Mouse (Mus musculus): Measurements from ENCODE around the gene Gtf2ird1.

DNA sequence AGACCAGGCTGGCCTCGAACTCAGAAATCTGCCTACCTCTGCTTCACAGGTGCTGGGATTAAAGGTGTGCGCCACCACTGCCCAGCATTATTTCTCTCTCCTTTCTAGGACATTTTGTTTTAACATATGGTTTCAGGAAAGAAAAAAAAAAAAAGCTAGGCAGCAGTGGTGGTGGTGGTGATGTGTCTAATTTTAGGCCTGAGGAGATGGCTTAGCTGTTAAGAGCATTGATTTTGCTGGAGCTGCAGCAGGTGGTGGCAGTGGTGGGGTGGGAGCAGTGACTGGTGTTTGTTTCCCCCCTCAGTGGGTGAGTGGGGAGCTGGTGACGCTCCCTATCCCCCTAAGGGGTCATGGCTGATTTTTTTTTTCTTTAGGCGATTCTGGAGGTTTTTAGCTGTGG lies 103.4 kb downstream of the Gtf2ird1 start:
- no peak for TF ChIP-seq POLR2A (IDR thresholded peaks at IDR 0.05; ENCODE audit: insufficient read depth, low read length)
- TF ChIP-seq CTCF (IDR thresholded peaks at IDR 0.05; ENCODE audit: low read depth, low read length) = no peak
- no peak for TF ChIP-seq EP300 (IDR thresholded peaks at IDR 0.05; ENCODE audit: insufficient read depth, low read depth, low read length)

Measured in ES-Bruce4 (cell line).